Mouse (Mus musculus): ENCODE results near the gene Tenm4. TPM values are rescaled to one million over a fixed set of nuclear protein-coding genes. Genes with fewer than 3 reads are reported as not detected.

The Tenm4 gene
- polyA plus RNA-seq, 1 experiment from 2014 or later = 4.6 TPM

- Histone ChIP-seq H3K9ac (ENCODE audit: low read depth, low read length) (no peak overlapping the region), H3K9me3 (ENCODE audit: control insufficient read depth) (no peaks in the 10 kb centered on the region), H3K27ac (ENCODE audit: low read depth, low read length) (no peak overlapping the region), H3K4me2 (replicated peaks; ENCODE audit: low read depth) (no peak overlapping the region), H3K4me1 (replicated peaks; ENCODE audit: control insufficient read depth, insufficient read depth, low read length) (no peaks in the 10 kb centered on the region), H3K27me3 (replicated peaks; ENCODE audit: control insufficient read depth, insufficient read depth, low read length) (no peaks in the 10 kb centered on the region), H3K4me3 (ENCODE audit: low read depth, low read length) (no peak overlapping the region), H3K36me3 (ENCODE audit: control insufficient read depth, insufficient read depth) (no peaks in the 10 kb centered on the region)
- ATAC-seq = no peak
- no peak for TF ChIP-seq CTCF (IDR thresholded peaks at IDR 0.05; ENCODE audit: low read depth)
- 69% methylated on average over 7 of the region's 7 CpGs for WGBS
These were observed 563.4 kb downstream of the Tenm4 start for GRCm38 (mm10) chr7:96734315-96735058.

GRCm38 (mm10) chr7:96740631-96741030, 569.6 kb downstream of the Tenm4 start:
- no peak for ATAC-seq
- Histone ChIP-seq H3K27me3 (replicated peaks; ENCODE audit: control insufficient read depth, insufficient read depth, low read length) (no peaks in the 10 kb centered on the region), H3K9me3 (ENCODE audit: control insufficient read depth) (no peaks in the 10 kb centered on the region), H3K4me2 (replicated peaks; ENCODE audit: low read depth) (no peak overlapping the region), H3K4me1 (replicated peaks; ENCODE audit: control insufficient read depth, insufficient read depth, low read length) (no peaks in the 10 kb centered on the region), H3K4me3 (ENCODE audit: low read depth, low read length) (no peak overlapping the region), H3K36me3 (ENCODE audit: control insufficient read depth, insufficient read depth) (no peaks in the 10 kb centered on the region), H3K27ac (ENCODE audit: low read depth, low read length) (no peak overlapping the region), H3K9ac (ENCODE audit: low read depth, low read length) (no peak overlapping the region)
- TF ChIP-seq CTCF (IDR thresholded peaks at IDR 0.05; ENCODE audit: low read depth) = no peak
- WGBS = 64% methylated on average over 6 of the region's 6 CpGs

- Histone ChIP-seq H3K9me3 (ENCODE audit: control insufficient read depth) (no peaks in the 10 kb centered on the region), H3K4me3 (ENCODE audit: low read depth, low read length) (no peak overlapping the region), H3K27me3 (replicated peaks; ENCODE audit: control insufficient read depth, insufficient read depth, low read length) (no peaks in the 10 kb centered on the region), H3K9ac (ENCODE audit: low read depth, low read length) (no peak overlapping the region), H3K4me1 (replicated peaks; ENCODE audit: control insufficient read depth, insufficient read depth, low read length) (no peaks in the 10 kb centered on the region), H3K27ac (ENCODE audit: low read depth, low read length) (no peak overlapping the region), H3K4me2 (replicated peaks; ENCODE audit: low read depth) (no peak overlapping the region), H3K36me3 (ENCODE audit: control insufficient read depth, insufficient read depth) (no peaks in the 10 kb centered on the region)
- ATAC-seq = no peak
- TF ChIP-seq CTCF (IDR thresholded peaks at IDR 0.05; ENCODE audit: low read depth) = no peak
- 67% methylated on average over 7 of the region's 7 CpGs for WGBS
These were observed 571.2 kb downstream of the Tenm4 start for GRCm38 (mm10) chr7:96742221-96742620.

- WGBS = 15% methylated on average over 6 of the region's 6 CpGs
- no peak for TF ChIP-seq CTCF (IDR thresholded peaks at IDR 0.05; ENCODE audit: low read depth)
- peak; percentile 41; the same call in 1 of the 2 replicates for ATAC-seq
- H3K27me3 ChIP-seq (replicated peaks; ENCODE audit: control insufficient read depth, insufficient read depth, low read length) = no peaks in the 10 kb centered on the region
- no peak overlapping the region for H3K9ac ChIP-seq (ENCODE audit: low read depth, low read length)
- H3K4me3 ChIP-seq (ENCODE audit: low read depth, low read length) = no peak overlapping the region
- H3K36me3 ChIP-seq (ENCODE audit: control insufficient read depth, insufficient read depth) = no peaks in the 10 kb centered on the region
- H3K4me2 ChIP-seq (replicated peaks; ENCODE audit: low read depth) = no peak overlapping the region
- no peaks in the 10 kb centered on the region for H3K4me1 ChIP-seq (replicated peaks; ENCODE audit: control insufficient read depth, insufficient read depth, low read length)
- H3K27ac ChIP-seq (ENCODE audit: low read depth, low read length) = no peak overlapping the region; the same call in 1 of the 2 replicates
- H3K9me3 ChIP-seq (ENCODE audit: control insufficient read depth) = no peaks in the 10 kb centered on the region
These were observed 574.9 kb downstream of the Tenm4 start for GRCm38 (mm10) chr7:96745956-96746355.

- no peak for TF ChIP-seq CTCF (IDR thresholded peaks at IDR 0.05; ENCODE audit: low read depth)
- no peaks in the 10 kb centered on the region for H3K9me3 ChIP-seq (ENCODE audit: control insufficient read depth)
- no peak overlapping the region for H3K4me2 ChIP-seq (replicated peaks; ENCODE audit: low read depth)
- no peak overlapping the region for H3K27ac ChIP-seq (ENCODE audit: low read depth, low read length)
- no peaks in the 10 kb centered on the region for H3K36me3 ChIP-seq (ENCODE audit: control insufficient read depth, insufficient read depth)
- no peak for ATAC-seq
- H3K4me3 ChIP-seq (ENCODE audit: low read depth, low read length) = no peak overlapping the region
- H3K27me3 ChIP-seq (replicated peaks; ENCODE audit: control insufficient read depth, insufficient read depth, low read length) = no peaks in the 10 kb centered on the region
- H3K4me1 ChIP-seq (replicated peaks; ENCODE audit: control insufficient read depth, insufficient read depth, low read length) = no peaks in the 10 kb centered on the region
- WGBS = 74% methylated on average over 4 of the region's 4 CpGs
- no peak overlapping the region for H3K9ac ChIP-seq (ENCODE audit: low read depth, low read length)
These were observed 575.7 kb downstream of the Tenm4 start for GRCm38 (mm10) chr7:96746706-96747105.

GRCm38 (mm10) chr7:96748538-96749045, 577.5 kb downstream of the Tenm4 start:
- no peak overlapping the region for H3K4me2 ChIP-seq (replicated peaks; ENCODE audit: low read depth)
- H3K36me3 ChIP-seq (ENCODE audit: control insufficient read depth, insufficient read depth) = no peaks in the 10 kb centered on the region
- H3K27ac ChIP-seq (ENCODE audit: low read depth, low read length) = no peak overlapping the region
- TF ChIP-seq CTCF (IDR thresholded peaks at IDR 0.05; ENCODE audit: low read depth) = no peak
- H3K4me3 ChIP-seq (ENCODE audit: low read depth, low read length) = no peak overlapping the region
- no peaks in the 10 kb centered on the region for H3K27me3 ChIP-seq (replicated peaks; ENCODE audit: control insufficient read depth, insufficient read depth, low read length)
- no peaks in the 10 kb centered on the region for H3K4me1 ChIP-seq (replicated peaks; ENCODE audit: control insufficient read depth, insufficient read depth, low read length)
- H3K9ac ChIP-seq (ENCODE audit: low read depth, low read length) = no peak overlapping the region
- no peaks in the 10 kb centered on the region for H3K9me3 ChIP-seq (ENCODE audit: control insufficient read depth)
- WGBS = 72% methylated on average over 7 of the region's 7 CpGs
- no peak for ATAC-seq
